Mouse (Mus musculus): ENCODE results near the gene Gab1.

Gene Gab1

DNA sequence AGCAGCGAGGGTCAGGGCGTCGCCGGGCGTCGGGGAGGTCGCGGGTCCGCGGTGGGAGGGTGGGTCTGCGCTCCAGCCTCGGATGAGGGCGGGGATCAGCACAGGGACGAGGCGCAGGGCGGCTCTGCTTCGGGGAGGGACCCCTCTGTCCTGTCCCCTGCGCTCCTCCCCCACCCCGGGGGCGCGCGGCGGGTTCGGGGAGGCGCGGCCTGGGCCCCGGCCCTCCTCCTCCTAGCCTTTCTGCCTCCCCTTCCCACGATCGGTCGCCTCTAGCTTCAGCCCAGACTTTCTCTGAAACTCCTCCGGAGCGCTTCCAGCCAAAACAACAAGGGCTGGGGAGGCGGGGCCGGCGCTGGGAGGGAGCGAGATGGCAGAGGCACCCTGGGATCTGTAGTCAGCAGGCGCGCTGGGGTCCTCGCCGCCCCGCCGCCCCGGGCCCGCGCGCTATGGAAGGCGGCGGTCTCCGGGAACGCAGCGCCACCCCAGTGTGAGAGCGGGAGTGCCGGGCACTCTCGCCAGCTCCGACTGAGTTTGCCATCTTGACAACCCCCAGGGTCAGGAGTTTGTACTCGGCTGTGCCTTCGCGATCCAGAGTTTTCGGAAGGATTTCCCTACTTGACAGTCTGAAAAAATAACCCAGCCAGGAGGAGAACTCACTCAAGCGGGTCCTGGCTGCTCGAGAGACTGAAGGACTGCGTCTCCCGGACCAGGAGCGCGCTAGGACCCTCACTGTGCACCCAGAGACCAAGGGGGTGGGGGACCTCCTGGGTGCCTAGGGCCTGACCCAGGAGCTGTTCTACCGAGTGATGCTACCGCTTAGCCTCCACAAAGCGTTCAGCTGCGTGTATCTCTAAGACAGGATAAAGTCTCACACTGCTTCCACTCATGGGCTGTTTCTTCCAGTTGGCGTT, at the start of gene Gab1:
Gab1 (minus strand) TSS at position 324 of the 911 bp plus-strand sequence.
- DNase-seq (ENCODE audit: low read depth, low spot score), result no peak

DNA sequence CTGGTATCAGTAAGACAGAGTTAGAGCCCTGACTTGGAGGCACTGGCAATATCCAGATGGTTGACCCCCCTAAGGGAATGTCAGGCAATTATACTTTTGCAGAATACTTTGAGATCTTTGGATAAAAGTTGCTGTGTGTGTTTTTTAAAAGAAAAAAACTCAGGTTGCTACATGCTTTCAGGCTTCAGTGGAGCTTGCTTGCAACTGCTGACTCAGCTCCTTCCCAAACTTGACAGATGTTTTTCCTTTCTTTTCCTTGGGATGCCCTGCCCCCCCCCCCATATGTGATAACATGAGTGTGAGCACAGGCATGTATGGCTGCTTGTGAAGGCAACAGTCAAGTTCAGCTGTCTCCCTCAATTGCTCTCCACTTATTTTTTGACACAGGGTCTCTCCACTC, 48.5 kb upstream of the Gab1 start:
- DNase-seq (ENCODE audit: low read depth, low spot score), result no peak

- DNase-seq (ENCODE audit: low read depth, low spot score), result no peak
Measured at GRCm38 (mm10) chr8:80923794-80924316, 43.5 kb upstream of the Gab1 start.

DNA sequence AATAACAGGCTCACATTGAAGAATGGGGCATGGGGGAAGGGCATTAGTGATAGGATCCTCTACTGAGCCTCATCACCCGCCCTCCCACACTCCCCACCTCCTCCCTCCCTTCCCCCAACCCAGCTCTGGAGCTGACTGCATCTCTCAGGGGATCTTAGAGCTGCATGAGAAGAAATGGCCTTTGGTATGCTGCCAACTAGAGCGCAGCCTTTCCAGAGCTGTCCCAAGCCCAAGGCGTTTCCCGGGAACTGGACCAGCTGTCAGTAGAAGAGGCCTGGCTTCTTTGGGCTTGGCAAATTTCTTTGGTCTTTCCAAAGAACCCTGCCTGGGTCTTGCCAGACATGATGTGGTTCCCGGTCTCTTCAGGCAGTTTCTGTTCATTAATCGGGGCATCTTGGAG, 42.3 kb upstream of the Gab1 start:
- DNase-seq (ENCODE audit: low read depth, low spot score), result no peak

- DNase-seq (ENCODE audit: low read depth, low spot score), result no peak
Measured at GRCm38 (mm10) chr8:80919130-80919529, 38.8 kb upstream of the Gab1 start.

DNA sequence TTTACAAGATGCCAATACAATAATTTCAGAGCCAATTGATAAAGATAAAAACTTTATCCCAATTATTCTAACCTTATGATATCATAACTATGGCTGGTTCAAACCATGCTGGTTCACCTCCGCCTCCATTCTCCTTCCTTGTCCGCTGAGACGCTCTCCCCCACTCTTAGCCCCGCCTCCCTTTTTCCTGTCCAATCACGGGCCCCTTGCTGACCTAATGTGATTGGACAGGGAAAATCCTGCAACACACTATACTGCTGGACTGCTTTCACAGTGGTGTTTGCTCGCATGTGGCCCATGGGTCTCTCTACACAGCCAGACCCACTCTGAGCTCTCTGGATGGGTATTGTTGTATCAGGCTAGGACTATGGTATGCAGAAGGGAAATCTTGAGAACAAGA, 38.2 kb upstream of the Gab1 start:
- DNase-seq (ENCODE audit: low read depth, low spot score), result no peak

- DNase-seq (ENCODE audit: low read depth, low spot score), result peak; percentile 23
Measured at GRCm38 (mm10) chr8:80916463-80917235, 36.3 kb upstream of the Gab1 start.

- DNase-seq (ENCODE audit: low read depth, low spot score), result no peak
Measured at GRCm38 (mm10) chr8:80913016-80913748, 32.9 kb upstream of the Gab1 start.

DNA sequence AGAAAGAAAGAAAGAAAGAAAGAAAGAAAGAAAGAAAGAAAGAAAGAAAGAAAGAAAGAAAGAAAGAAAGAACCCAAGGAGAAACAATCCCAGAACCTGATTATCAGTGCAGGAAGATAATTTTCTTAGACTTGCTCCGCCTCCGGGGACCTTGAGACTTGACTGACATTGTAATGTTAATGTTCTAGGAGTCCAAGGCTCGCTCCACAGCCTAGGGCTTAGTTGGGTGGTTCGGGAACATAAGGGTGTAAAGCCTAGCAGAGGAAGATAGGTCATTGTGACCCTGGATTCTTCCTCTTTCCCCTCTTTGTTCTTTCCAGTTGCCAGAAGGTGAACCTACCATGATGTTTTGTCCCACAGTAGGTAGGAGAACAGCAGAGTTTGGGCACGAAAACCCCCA, 31.1 kb upstream of the Gab1 start:
- no peak for DNase-seq (ENCODE audit: low read depth, low spot score)

GRCm38 (mm10) chr8:80908262-80908907, 28.1 kb upstream of the Gab1 start:
- DNase-seq (ENCODE audit: low read depth, low spot score), result no peak

GRCm38 (mm10) chr8:80902354-80902753, 22.0 kb upstream of the Gab1 start:
- DNase-seq (ENCODE audit: low read depth, low spot score), result no peak

DNA sequence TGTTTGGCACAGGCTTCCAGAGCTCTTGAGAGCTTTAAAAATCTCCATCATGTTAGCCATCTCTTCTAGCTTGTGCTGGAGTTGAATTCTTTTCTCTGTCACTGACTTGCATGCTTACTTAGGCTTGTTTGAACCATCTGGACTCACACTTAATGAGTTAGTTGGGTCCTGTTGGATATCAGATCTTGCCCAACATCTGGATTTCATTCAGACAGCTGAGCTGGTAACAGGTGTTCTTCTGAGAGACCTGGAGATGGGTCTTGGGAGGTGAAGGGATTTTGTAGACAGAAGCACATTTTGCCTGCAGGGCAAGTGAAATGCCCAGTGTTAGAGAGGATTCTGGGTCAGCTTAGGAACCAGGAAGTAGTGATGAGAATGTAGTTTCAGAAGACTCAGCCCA, 19.0 kb upstream of the Gab1 start:
- DNase-seq (ENCODE audit: low read depth, low spot score), result no peak

- no peak for DNase-seq (ENCODE audit: low read depth, low spot score)
Measured at GRCm38 (mm10) chr8:80896026-80896425, 15.7 kb upstream of the Gab1 start.

GRCm38 (mm10) chr8:80895397-80895796, 15.1 kb upstream of the Gab1 start:
- no peak for DNase-seq (ENCODE audit: low read depth, low spot score)

DNA sequence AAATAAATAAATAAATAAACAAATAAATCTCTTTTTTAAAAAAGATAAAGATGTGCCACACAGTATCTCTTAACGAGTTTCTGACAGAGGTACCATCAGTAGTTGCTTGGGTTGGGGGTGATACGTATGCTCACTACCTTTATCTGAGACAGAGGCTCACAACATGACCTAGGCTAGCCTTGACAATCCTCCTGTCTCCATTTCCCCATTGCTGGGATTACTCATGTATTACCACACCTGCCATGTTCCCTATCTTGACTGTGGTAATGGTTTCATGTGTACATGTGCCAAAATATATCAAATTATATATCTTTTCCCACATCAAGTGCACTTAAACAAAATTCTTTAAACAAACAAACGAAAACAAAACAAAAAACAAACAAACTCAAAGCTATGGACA, 14.2 kb upstream of the Gab1 start:
- no peak for DNase-seq (ENCODE audit: low read depth, low spot score)

DNA sequence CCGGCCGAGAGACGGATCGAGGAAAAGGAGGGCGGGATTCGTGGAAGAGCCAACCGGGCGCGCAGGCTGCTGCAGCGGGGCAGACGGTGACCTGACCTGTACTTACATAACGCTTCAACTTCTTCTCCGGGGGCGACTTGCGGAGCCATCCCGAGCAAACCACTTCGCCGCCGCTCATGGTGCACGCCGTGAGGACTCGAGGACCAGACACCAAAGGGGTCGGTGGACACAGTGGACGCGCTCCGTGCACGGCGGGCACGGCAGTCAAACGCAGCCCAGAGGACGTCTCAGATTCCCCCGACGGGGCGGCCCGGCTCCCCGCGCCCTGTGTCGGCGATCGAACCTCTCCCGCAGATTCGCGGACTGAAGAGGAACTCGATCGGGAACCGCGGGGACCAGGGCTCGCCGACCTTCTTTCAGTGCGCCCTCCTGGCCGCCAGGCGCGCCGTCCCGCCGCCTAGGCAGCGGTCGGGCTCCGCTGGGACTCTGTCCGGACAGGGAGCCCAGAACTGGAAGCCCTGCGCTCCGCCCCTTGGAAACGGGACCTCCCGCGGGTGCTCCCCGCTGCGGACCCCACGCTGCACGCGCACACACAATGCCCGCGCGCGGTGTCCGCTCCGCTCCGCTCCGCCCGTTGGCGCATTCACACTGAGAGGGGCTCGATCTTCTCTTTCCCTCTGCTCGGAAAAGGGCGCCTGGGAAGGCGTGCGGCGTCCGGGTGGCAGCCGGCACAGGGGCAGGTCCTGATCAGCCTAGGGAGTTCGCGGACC, 708 bp downstream of the Gab1 start:
- DNase-seq (ENCODE audit: low read depth, low spot score), result no peak

DNA sequence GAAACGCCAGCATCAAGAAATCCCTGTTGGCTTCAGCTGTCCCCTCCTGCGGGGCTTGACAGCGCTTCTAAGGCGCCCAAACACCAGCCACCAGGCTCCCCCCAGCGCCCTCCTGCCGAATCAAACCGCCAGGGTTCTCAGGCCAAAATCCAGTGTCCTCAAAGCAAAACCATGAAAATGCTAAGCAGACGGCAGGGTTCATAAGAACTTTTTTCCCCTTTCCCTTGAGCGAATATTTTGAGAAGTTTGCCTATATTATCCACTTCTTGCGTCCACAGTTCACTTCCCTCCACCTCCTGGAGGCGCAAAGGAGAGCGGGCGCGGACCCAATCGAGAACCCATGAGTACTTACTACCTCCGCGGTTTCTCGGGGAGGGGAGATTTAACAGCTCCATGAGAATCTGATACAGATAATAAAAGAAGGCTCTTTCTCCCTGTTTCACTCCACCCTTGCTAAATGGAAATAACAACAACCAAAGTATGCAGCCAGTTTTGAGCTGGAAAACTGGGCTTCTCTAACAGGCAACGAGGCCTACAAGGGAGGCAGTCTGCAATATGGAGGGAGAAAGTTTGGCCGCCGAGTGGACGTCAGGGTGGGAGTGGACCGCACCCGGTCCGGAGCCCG, 1.4 kb downstream of the Gab1 start:
- DNase-seq (ENCODE audit: low read depth, low spot score), result no peak

GRCm38 (mm10) chr8:80878146-80878545, 2.2 kb downstream of the Gab1 start:
- DNase-seq (ENCODE audit: low read depth, low spot score), result no peak

DNA sequence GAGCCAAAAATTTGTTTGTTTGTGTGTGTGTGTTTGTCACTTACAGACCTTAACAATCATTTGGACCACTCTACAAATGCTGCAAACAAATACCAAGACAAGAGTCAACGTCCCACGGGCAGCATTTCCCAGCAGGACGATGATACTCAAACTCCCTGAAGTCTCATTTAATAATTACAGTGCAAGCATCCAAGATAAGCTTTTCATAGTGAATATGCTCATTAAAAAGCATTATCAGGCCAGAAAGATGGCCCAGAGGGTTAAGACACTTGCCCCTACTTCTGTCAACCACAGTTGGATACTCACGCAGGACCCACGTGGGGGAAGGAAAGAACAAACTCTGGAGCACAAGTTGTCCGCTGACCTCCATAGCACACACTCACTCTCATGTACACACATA, 4.8 kb downstream of the Gab1 start:
- no peak for DNase-seq (ENCODE audit: low read depth, low spot score)
